Mouse (Mus musculus) ovary, adult 18-20 months (tissue): ENCODE results near the gene Rpl37a.

ENCODE experiments used
- DNase-seq: peaks from one replicate; pipeline ENCODE4 v3.0.0; 2022; ENCODE audit warnings: low spot score, mixed read lengths

Rpl37a gene

GRCm38 (mm10) chr1:72738946-72739680 lies 28.0 kb downstream of the Rpl37a start:
- DNase-seq: peak; percentile 30

GRCm38 (mm10) chr1:72739681-72740063 lies 28.6 kb downstream of the Rpl37a start:
- no peak for DNase-seq

- no peak for DNase-seq
Observed at GRCm38 (mm10) chr1:72741406-72741805, 30.3 kb downstream of the Rpl37a start.

GRCm38 (mm10) chr1:72744816-72745506 lies 33.9 kb downstream of the Rpl37a start:
- DNase-seq: no peak

- no peak for DNase-seq
Observed at GRCm38 (mm10) chr1:72746382-72746781, 35.3 kb downstream of the Rpl37a start.

- DNase-seq: peak; percentile 35
Observed at GRCm38 (mm10) chr1:72751371-72751781, 40.3 kb downstream of the Rpl37a start.

GRCm38 (mm10) chr1:72753211-72753610 lies 42.1 kb downstream of the Rpl37a start:
- no peak for DNase-seq

- DNase-seq: no peak
Observed at GRCm38 (mm10) chr1:72755227-72755626, 44.1 kb downstream of the Rpl37a start.

- no peak for DNase-seq
Observed at GRCm38 (mm10) chr1:72755801-72756200, 44.7 kb downstream of the Rpl37a start.

GRCm38 (mm10) chr1:72759758-72760157 lies 48.7 kb downstream of the Rpl37a start:
- DNase-seq: no peak
